Mouse (Mus musculus) Patski (cell line): ENCODE measurements around the gene Htt. TPM values are rescaled to one million over a fixed set of nuclear protein-coding genes. Genes with fewer than 3 reads are reported as not detected.
A peak's percentile ranks its signal among the peaks of the same experiment; 100 is the strongest.
"Not testable (repeated sequence)": the region's sequence is repeated elsewhere in the genome, so short reads cannot be mapped to it uniquely, and the experiment has no call there.

Experiments
- ATAC-seq: fragments of 100-300 bp; one replicate; pipeline ENCODE4 v1.8.0; 2021
- CTCF ChIA-PET: fragments of 350-600 bp; sonication (Branson Sonifier 250); formaldehyde crosslinking; loops from one replicate; lab custom pipeline; 2022; ENCODE audit warnings: inconsistent platforms; lab: Charles Lee
- POLR2A ChIA-PET: fragments of 350-600 bp; sonication (Branson Sonifier 250); formaldehyde crosslinking; loops from one replicate; lab custom pipeline; 2022; ENCODE audit warnings: antibody characterized with exemption, inconsistent platforms; lab: Charles Lee
- DNase-seq: peaks from one replicate; pipeline ENCODE4 v3.0.0-alpha.2; 2011; ENCODE audit warnings: low read depth, low spot score
- H3K27me3 ChIP-seq: fragments of 371-371 bp; one replicate; pipeline ENCODE4 v1.5.1; 2021
- CTCF ChIP-seq: fragments of 100-300 bp; IDR thresholded peaks from one replicate; pipeline ENCODE4 v1.5.1; 2021
- in situ Hi-C: fragments of 300-500 bp; cut with MboI; formaldehyde crosslinking; loops from 3 replicates; pipeline ENCODE4 v1.11.1; 2018; ENCODE audit warnings: low pct_unique_long_range_greater_than_20kb, mixed read lengths
- polyA plus RNA-seq: library from polyadenylated mRNA; unstranded; gene quantifications from one replicate; pipeline ENCODE4 v1.2.3, GENCODE M21; 2021

Htt gene
- 22.7 TPM for polyA plus RNA-seq

DNA sequence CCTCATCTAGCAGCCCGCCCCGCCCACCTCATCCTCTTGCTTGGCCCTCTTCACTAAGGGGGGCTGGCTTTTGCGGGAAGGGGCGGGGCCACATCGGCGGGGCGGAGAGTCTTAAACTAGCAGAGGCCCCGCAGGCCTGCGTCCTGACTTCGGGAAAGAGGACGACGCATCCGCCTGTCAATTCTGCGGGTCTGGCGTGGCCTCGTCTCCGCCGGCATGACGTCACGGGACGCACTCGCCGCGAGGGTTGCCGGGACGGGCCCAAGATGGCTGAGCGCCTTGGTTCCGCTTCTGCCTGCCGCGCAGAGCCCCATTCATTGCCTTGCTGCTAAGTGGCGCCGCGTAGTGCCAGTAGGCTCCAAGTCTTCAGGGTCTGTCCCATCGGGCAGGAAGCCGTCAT, at the start of gene Htt:
TSS of gene Htt (plus strand) at position 232 of the 400 bp plus-strand sequence.
- ChIA-PET POLR2A (interaction anchor here (0.8 to 1.0 kb wide), 3 partner anchors 18 to 102 kb away, joined by 3 to 4 read pairs (median 3); partner anchors contain the start of genes Grk4 and Nop14), CTCF (no interaction called here)
- no peak for TF ChIP-seq CTCF
- peak; percentile 89 for ATAC-seq
- in situ Hi-C loops: no loop called here
- DNase-seq: peak; percentile 85
- H3K27me3 ChIP-seq: no peaks in the 10 kb centered on the region

- CTCF ChIA-PET, ATAC-seq, in situ Hi-C loops, H3K27me3 ChIP-seq, POLR2A ChIA-PET, DNase-seq: not testable (repeated sequence)
Measured at GRCm38 (mm10) chr5:34714371-34714770, 47.2 kb upstream of the Htt start.

- in situ Hi-C loops: no loop called here
- no peak for ATAC-seq
- POLR2A ChIA-PET: no interaction called here
- no peak for TF ChIP-seq CTCF
- CTCF ChIA-PET: interaction anchor here (1.2 kb wide), 1 partner anchor 17 kb away, joined by 5 read pairs; no protein-coding TSS in a partner anchor
- DNase-seq: no peak
- H3K27me3 ChIP-seq: no peaks in the 10 kb centered on the region
Measured at GRCm38 (mm10) chr5:34714816-34715215, 46.7 kb upstream of the Htt start.

- ChIA-PET CTCF (interaction anchor here (0.9 kb wide), 1 partner anchor 15 kb away, joined by 3 read pairs; no protein-coding TSS in a partner anchor), POLR2A (no interaction called here)
- ATAC-seq (no peak), DNase-seq (no peak)
- no peaks in the 10 kb centered on the region for H3K27me3 ChIP-seq
- in situ Hi-C loops: no loop called here
- no peak for TF ChIP-seq CTCF
Measured at GRCm38 (mm10) chr5:34729141-34729540, 32.4 kb upstream of the Htt start.

DNA sequence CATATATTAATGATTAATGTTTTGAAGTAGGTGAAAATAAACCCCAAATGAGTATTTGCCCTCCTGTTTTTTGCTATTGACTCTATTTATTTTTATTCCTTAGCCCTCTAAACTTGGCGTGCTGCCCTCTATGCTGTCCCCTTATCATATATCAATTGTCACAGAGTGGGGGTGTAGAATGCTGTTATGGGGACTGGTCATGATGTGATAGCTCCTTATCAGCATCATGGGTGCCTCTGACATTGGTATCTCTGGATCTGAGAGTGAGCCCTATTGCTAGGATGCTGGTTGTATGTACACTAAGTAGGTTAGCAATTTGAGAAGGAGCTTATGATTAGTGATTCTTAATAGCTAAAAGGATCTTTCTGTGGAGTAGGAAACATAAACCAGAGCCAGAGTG, 31.3 kb upstream of the Htt start:
- no peak for ATAC-seq
- POLR2A ChIA-PET: no interaction called here
- no peaks in the 10 kb centered on the region for H3K27me3 ChIP-seq
- no peak for DNase-seq
- no peak for TF ChIP-seq CTCF
- in situ Hi-C loops: no loop called here
- CTCF ChIA-PET: no interaction called here

DNA sequence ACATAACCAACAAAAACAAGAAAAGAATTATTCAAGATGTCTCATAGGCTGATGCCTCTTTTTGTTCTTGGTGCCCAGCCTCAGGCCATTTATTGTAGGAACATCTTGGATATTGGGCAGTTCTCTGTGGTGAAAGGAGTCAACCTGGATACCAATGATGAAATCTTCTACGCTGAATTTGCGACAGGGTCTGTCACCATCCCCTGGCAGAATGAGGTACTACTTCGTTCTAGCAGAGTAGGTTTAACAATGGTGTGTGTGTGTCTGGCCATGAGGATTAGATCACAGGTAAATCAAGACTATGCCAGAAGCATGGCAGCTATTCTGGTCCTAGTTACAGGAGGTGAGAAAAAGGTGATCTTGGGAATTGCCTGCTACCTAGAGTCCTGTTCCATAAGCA, 10.1 kb upstream of the Htt start:
- TF ChIP-seq CTCF: no peak

DNA sequence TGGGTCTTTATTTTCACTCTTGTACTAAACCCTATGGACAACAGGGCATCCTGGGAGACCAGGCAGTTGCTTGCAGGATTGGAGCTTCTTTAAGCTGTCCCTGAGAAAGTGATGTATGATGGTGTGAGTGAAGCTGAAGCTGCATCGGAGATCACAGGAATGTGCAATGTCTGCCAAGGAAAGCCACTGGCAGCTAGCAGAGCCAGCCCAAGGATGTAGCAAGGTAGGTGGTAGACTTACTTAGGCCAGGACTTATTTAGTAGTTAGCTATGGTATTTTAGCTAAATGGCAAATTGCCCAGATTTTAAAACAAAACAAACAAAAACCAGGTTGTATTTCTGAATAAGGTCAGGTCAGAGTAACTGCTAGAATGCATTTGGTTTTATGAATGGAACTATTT, 2.8 kb upstream of the Htt start:
- DNase-seq: peak; percentile 62
- in situ Hi-C loops: no loop called here
- no peaks in the 10 kb centered on the region for H3K27me3 ChIP-seq
- CTCF ChIA-PET: interaction anchor here (1.0 to 1.7 kb wide), 4 partner anchors 11 to 98 kb away, joined by 3 to 6 read pairs (median 3); partner anchors contain the start of gene Grk4
- TF ChIP-seq CTCF: no peak
- POLR2A ChIA-PET: interaction anchor here (0.7 kb wide), 1 partner anchor 1056 kb away, joined by 3 read pairs; no protein-coding TSS in a partner anchor
- ATAC-seq: peak; percentile 15

More for the DNA sequence above, 10.1 kb upstream of the Htt start:
- DNase-seq (no peak), ATAC-seq (no peak)
- H3K27me3 ChIP-seq: no peaks in the 10 kb centered on the region
- in situ Hi-C loops: no loop called here
- POLR2A ChIA-PET: no interaction called here
- CTCF ChIA-PET: interaction anchor here (1.2 kb wide), 1 partner anchor 31 kb away, joined by 3 read pairs; no protein-coding TSS in a partner anchor

GRCm38 (mm10) chr5:34760850-34761508, 561 bp upstream of the Htt start:
- ChIA-PET CTCF (no interaction called here), POLR2A (interaction anchor here (1.0 kb wide), 1 partner anchor 18 kb away, joined by 4 read pairs; no protein-coding TSS in a partner anchor)
- no peak for TF ChIP-seq CTCF
- DNase-seq (no peak), ATAC-seq (peak; percentile 6)
- no peaks in the 10 kb centered on the region for H3K27me3 ChIP-seq
- in situ Hi-C loops: no loop called here

DNA sequence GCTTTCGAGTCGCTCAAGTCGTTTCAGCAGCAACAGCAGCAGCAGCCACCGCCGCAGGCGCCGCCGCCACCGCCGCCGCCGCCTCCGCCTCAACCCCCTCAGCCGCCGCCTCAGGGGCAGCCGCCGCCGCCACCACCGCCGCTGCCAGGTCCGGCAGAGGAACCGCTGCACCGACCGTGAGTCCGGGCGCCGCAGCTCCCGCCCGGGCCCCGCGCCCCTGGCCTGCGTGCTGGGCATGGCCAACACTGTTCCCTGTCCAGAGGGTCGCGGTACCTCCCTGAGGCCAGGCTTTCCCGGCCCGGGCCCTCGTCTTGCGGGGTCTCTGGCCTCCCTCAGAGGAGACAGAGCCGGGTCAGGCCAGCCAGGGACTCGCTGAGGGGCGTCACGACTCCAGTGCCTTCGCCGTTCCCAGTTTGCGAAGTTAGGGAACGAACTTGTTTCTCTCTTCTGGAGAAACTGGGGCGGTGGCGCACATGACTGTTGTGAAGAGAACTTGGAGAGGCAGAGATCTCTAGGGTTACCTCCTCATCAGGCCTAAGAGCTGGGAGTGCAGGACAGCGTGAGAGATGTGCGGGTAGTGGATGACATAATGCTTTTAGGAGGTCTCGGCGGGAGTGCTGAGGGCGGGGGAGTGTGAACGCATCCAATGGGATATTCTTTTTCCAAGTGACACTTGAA, 533 bp downstream of the Htt start:
- CTCF ChIA-PET: interaction anchor here (0.6 kb wide), 1 partner anchor 102 kb away, joined by 3 read pairs; the partner anchor contains the start of genes Grk4 and Nop14
- H3K27me3 ChIP-seq: no peaks in the 10 kb centered on the region
- ATAC-seq: peak; percentile 46
- TF ChIP-seq CTCF: no peak
- POLR2A ChIA-PET: interaction anchor here (0.8 to 0.9 kb wide), 2 partner anchors 51 to 102 kb away, joined by 3 read pairs; partner anchors contain the start of genes Grk4 and Nop14
- in situ Hi-C loops: no loop called here
- DNase-seq: no peak

DNA sequence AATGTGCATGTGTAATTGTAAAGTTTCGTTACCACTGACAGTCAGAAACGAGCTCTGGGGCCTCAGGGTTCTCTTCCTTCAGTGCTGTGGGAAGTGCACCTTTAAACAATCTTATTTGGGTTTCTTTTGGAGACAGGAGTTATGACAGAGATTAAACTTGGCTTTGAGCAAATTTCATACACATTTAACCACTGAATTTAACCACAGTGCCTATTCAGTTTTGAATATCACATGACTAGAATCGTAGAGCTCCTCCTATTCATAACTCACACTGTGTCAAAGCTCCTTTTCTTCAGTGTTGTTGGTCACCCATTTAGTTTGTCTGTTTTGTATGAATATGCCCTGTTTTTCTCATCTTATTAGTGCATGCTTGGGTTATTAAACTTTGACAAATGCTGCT, 10.3 kb downstream of the Htt start:
- POLR2A ChIA-PET: no interaction called here
- in situ Hi-C loops: no loop called here

DNA sequence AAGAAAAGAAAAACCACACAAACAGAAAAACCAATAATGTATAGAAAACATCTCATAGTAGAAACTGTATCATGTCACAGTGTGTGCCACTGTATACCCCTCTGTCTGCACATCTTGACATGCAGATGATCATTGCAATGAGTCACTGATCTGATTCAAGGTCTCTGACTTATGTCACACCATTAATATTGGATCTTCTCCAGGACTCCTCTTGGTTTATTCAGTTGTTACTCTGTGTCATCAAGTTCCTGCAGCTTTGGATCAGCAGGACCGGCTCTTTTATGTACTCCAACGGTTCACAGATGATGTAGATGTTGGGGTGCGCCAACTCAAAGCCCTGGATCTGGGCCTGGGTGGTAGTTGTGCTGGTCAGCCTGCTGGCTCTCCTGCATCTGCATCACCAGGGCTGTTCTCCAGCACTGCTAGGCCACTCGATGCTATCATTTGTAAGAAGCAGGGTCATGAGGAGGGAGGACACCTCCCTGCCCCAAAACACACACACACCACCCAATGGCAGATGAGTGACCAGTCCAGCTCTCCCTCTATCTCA, 11.2 kb downstream of the Htt start:
- POLR2A ChIA-PET: no interaction called here
- ATAC-seq (no peak), DNase-seq (no peak)
- no peaks in the 10 kb centered on the region for H3K27me3 ChIP-seq
- CTCF ChIA-PET: no interaction called here
- in situ Hi-C loops: no loop called here
- no peak for TF ChIP-seq CTCF

More for the DNA sequence above, 10.3 kb downstream of the Htt start:
- CTCF ChIA-PET: no interaction called here
- ATAC-seq (no peak), DNase-seq (no peak)
- no peak for TF ChIP-seq CTCF
- H3K27me3 ChIP-seq: no peaks in the 10 kb centered on the region
